Mouse (Mus musculus): ENCODE measurements around the gene Sbf2.
A peak's percentile ranks its signal among the peaks of the same experiment; 100 is the strongest.
"Not testable (repeated sequence)": the region's sequence is repeated elsewhere in the genome, so short reads cannot be mapped to it uniquely, and the experiment has no call there.

Gene Sbf2

GRCm38 (mm10) chr7:110629892-110630666, 15.4 kb upstream of the Sbf2 start:
- peak; percentile 85 for DNase-seq (ENCODE audit: low spot score)

- peak; percentile 55 for DNase-seq (ENCODE audit: low spot score)
Measured at GRCm38 (mm10) chr7:110628611-110629354, 14.1 kb upstream of the Sbf2 start.

- no peak for DNase-seq (ENCODE audit: low spot score)
Measured at GRCm38 (mm10) chr7:110628273-110628600, 13.5 kb upstream of the Sbf2 start.

GRCm38 (mm10) chr7:110627486-110628272, 13.0 kb upstream of the Sbf2 start, which contains the start of gene Adm:
Gene Adm, plus strand, starts transcription at chr7:110627661.
- DNase-seq (ENCODE audit: low spot score): peak; percentile 80

GRCm38 (mm10) chr7:110627099-110627482, 12.4 kb upstream of the Sbf2 start:
- peak; percentile 38 for DNase-seq (ENCODE audit: low spot score)

GRCm38 (mm10) chr7:110626186-110627098, 11.7 kb upstream of the Sbf2 start:
- peak; percentile 67 for DNase-seq (ENCODE audit: low spot score)

- no peak for DNase-seq (ENCODE audit: low spot score)
Measured at GRCm38 (mm10) chr7:110625489-110625888, 10.8 kb upstream of the Sbf2 start.

- no peak for DNase-seq (ENCODE audit: low spot score)
Measured at GRCm38 (mm10) chr7:110624961-110625360, 10.2 kb upstream of the Sbf2 start.

GRCm38 (mm10) chr7:110624067-110624466, 9.3 kb upstream of the Sbf2 start:
- DNase-seq (ENCODE audit: low spot score): no peak

- DNase-seq (ENCODE audit: low spot score): no peak
Measured at GRCm38 (mm10) chr7:110619086-110619611, 4.4 kb upstream of the Sbf2 start.

- peak; percentile 81 for DNase-seq (ENCODE audit: low spot score)
Measured at GRCm38 (mm10) chr7:110615792-110616191, 1.1 kb upstream of the Sbf2 start.

GRCm38 (mm10) chr7:110615151-110615631, 469 bp upstream of the Sbf2 start:
- peak; percentile 88 for DNase-seq (ENCODE audit: low spot score)

- no peak for DNase-seq (ENCODE audit: low spot score)
Measured at GRCm38 (mm10) chr7:110613381-110614132, 1.2 kb downstream of the Sbf2 start.

- DNase-seq (ENCODE audit: low spot score): no peak
Measured at GRCm38 (mm10) chr7:110606906-110607305, 7.8 kb downstream of the Sbf2 start.

GRCm38 (mm10) chr7:110605476-110605875, 9.2 kb downstream of the Sbf2 start:
- no peak for DNase-seq (ENCODE audit: low spot score)

- no peak for DNase-seq (ENCODE audit: low spot score)
Measured at GRCm38 (mm10) chr7:110597141-110597540, 17.6 kb downstream of the Sbf2 start.

- not testable (repeated sequence) for DNase-seq (ENCODE audit: low spot score)
Measured at GRCm38 (mm10) chr7:110593991-110594390, 20.7 kb downstream of the Sbf2 start.

- no peak for DNase-seq (ENCODE audit: low spot score)
Measured at GRCm38 (mm10) chr7:110587721-110588120, 27.0 kb downstream of the Sbf2 start.

- DNase-seq (ENCODE audit: low spot score): no peak
Measured at GRCm38 (mm10) chr7:110585250-110585649, 29.5 kb downstream of the Sbf2 start.

- DNase-seq (ENCODE audit: low spot score): no peak
Measured at GRCm38 (mm10) chr7:110584159-110584558, 30.6 kb downstream of the Sbf2 start.
